Mouse (Mus musculus) lung, postnatal 36 days (tissue): Measurements from ENCODE around the gene Gm4791.

Experiments used
- DNase-seq: peaks from one replicate; pipeline ENCODE4 v3.0.0; 2022; ENCODE audit warnings: mixed read lengths

Gm4791 gene

GRCm38 (mm10) chr9:46998338-46998791, at the start of gene Gm4791:
TSS of gene Gm4791 (plus strand) at chr9:46998741.
- DNase-seq: no peak

- no peak for DNase-seq
Observed at GRCm38 (mm10) chr9:46956286-46956685, 42.3 kb upstream of the Gm4791 start.

- DNase-seq: no peak
Observed at GRCm38 (mm10) chr9:46957420-46957950, 41.1 kb upstream of the Gm4791 start.

GRCm38 (mm10) chr9:46966028-46966427, 32.5 kb upstream of the Gm4791 start:
- no peak for DNase-seq

- no peak for DNase-seq
Observed at GRCm38 (mm10) chr9:46968970-46969369, 29.6 kb upstream of the Gm4791 start.

- DNase-seq: no peak
Observed at GRCm38 (mm10) chr9:46969406-46969805, 29.1 kb upstream of the Gm4791 start.

GRCm38 (mm10) chr9:46978806-46979205, 19.7 kb upstream of the Gm4791 start:
- no peak for DNase-seq

- no peak for DNase-seq
Observed at GRCm38 (mm10) chr9:46980111-46980510, 18.4 kb upstream of the Gm4791 start.

GRCm38 (mm10) chr9:46983471-46983870, 15.1 kb upstream of the Gm4791 start:
- no peak for DNase-seq

- peak; percentile 19 for DNase-seq
Observed at GRCm38 (mm10) chr9:47041569-47041968, 43.0 kb downstream of the Gm4791 start.
